Mouse (Mus musculus): ENCODE results near the gene Erbb2. TPM values are rescaled to one million over a fixed set of nuclear protein-coding genes. Genes with fewer than 3 reads are reported as not detected.
A peak's percentile ranks its signal among the peaks of the same experiment; 100 is the strongest.

Gene Erbb2
- polyA plus RNA-seq, 1 experiment: 12.4 TPM

DNA sequence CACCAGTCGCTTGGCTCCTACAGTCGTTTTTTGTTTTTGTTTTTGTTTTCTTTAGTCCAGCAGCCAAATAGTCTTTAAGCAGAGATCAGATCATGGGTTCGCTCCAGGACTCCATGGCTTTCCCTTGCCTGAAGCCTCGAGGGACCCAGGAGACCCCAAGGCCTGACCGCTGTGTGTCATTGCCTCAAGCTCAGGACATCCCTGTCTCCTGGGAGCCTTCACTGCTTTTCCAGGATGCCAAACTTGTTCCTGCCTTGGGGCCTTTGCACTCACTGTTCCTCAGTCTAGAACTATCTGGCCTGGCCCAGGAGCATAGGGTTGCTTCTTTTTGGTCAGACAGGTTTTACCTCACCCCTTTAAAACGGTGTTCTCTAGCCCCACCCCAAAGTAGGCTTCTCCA lies 5.6 kb upstream of the Erbb2 start:
- Histone ChIP-seq H3K4me3 (ENCODE audit: low read depth, low read length) (no peak overlapping the region), H3K9ac (ENCODE audit: low read depth, poor library complexity, severe bottlenecking) (no peak overlapping the region), H3K27me3 (ENCODE audit: control insufficient read depth, insufficient read depth, low read length, poor library complexity, severe bottlenecking) (no peaks in the 10 kb centered on the region), H3K9me3 (replicated peaks; ENCODE audit: control insufficient read depth, insufficient read depth, low read length, poor library complexity, severe bottlenecking) (no peaks in the 10 kb centered on the region), H3K27ac (ENCODE audit: insufficient read depth, low read length) (no peak overlapping the region), H3K36me3 (ENCODE audit: control insufficient read depth, insufficient read depth, low read length, poor library complexity, severe bottlenecking) (no peaks in the 10 kb centered on the region), H3K4me1 (ENCODE audit: control insufficient read depth, insufficient read depth, low read length) (peaks cover 5% of the 10 kb centered on the region)
- TF ChIP-seq POLR2A (IDR thresholded peaks at IDR 0.05; ENCODE audit: insufficient read depth, low read length) (no peak), CTCF (IDR thresholded peaks at IDR 0.05; ENCODE audit: low read depth, low read length) (no peak), EP300 (IDR thresholded peaks at IDR 0.05; ENCODE audit: insufficient read depth, low read depth, low read length) (no peak)

DNA sequence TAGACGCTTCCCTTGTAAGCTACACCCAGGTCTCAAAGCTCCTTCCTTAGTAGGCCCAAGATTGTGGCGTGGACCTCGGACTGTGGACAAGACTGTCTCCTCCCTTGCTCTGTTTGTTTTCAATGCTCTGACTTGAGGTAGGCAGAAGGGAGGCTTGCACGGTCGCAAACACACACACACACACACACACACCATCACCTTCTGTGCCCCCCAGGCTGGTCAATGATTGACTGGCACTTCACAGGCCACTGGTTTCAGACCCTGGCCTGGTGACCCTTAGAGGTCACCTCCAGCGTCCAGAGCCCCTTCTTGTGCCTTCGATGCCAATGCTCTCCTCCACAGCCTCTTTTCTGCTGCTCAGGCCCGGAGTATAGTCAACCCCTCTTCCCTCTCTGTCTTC lies 3.4 kb upstream of the Erbb2 start:
- Histone ChIP-seq H3K27ac (ENCODE audit: insufficient read depth, low read length) (no peak overlapping the region), H3K9me3 (replicated peaks; ENCODE audit: control insufficient read depth, insufficient read depth, low read length, poor library complexity, severe bottlenecking) (no peaks in the 10 kb centered on the region), H3K27me3 (ENCODE audit: control insufficient read depth, insufficient read depth, low read length, poor library complexity, severe bottlenecking) (no peaks in the 10 kb centered on the region), H3K36me3 (ENCODE audit: control insufficient read depth, insufficient read depth, low read length, poor library complexity, severe bottlenecking) (no peaks in the 10 kb centered on the region), H3K4me1 (ENCODE audit: control insufficient read depth, insufficient read depth, low read length) (peaks cover 8% of the 10 kb centered on the region), H3K4me3 (ENCODE audit: low read depth, low read length) (no peak overlapping the region), H3K9ac (ENCODE audit: low read depth, poor library complexity, severe bottlenecking) (peak overlapping the region; percentile 37)
- TF ChIP-seq CTCF (IDR thresholded peaks at IDR 0.05; ENCODE audit: low read depth, low read length) (no peak), EP300 (IDR thresholded peaks at IDR 0.05; ENCODE audit: insufficient read depth, low read depth, low read length) (no peak), POLR2A (IDR thresholded peaks at IDR 0.05; ENCODE audit: insufficient read depth, low read length) (no peak)

DNA sequence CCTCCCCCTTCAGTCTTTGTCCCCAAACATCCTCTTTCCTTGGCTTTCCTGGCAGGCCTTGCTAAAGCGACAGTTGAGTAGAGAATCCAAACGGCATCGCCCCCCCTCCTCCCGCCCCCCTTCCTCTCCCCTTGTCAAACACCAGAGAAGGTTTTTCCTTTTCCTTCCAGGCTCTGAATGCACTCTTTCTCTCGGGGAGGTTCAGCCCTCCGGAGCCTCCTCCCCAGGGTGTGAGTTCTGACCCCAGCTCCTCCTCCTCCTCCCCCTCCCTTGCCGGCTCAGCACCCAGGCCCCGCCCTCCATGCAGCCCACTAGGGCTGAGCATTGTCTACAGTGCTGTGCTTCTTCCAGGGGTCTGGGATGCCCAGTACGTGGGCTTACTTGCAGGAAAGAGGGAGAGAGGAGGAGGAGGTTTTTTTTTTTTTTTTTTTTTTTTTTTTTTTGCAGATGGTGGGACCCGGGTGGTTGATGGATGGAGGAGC lies 2.9 kb upstream of the Erbb2 start:
- H3K9ac ChIP-seq (ENCODE audit: low read depth, poor library complexity, severe bottlenecking): peak overlapping the region; percentile 37
- H3K9me3 ChIP-seq (replicated peaks; ENCODE audit: control insufficient read depth, insufficient read depth, low read length, poor library complexity, severe bottlenecking): no peaks in the 10 kb centered on the region
- TF ChIP-seq EP300 (IDR thresholded peaks at IDR 0.05; ENCODE audit: insufficient read depth, low read depth, low read length) (0 out of 2 replicates have a peak, but pooled peaks have one; percentile 6), POLR2A (IDR thresholded peaks at IDR 0.05; ENCODE audit: insufficient read depth, low read length) (no peak)

DNA sequence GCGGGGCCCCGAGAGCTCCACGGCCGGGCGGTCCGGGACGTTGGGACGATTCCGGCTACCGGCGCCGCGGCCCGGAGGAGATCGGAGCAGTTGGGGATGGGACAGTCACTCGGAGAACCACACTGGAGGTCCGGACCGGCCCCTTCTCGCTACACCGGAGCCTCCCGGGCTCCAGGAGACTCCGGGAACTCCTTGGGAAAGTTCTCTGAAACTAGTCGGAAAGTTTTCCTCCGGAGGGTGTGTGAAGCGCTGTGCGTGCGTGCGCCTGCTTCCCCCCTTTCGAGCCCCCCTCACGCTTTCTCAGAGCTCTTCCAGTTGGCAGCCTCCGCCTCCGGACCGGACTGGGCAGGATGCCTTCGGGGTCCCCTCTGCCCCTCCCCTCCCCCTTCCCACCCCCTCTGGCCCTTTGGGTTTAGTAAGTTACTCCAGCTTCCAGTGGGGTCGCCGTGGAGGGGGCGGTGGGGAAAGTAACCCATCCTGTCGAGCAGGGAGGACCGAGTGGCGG lies 579 bp downstream of the Erbb2 start:
- TF ChIP-seq EP300 (IDR thresholded peaks at IDR 0.05; ENCODE audit: insufficient read depth, low read depth, low read length) (no peak), CTCF (IDR thresholded peaks at IDR 0.05; ENCODE audit: low read depth, low read length) (no peak), POLR2A (IDR thresholded peaks at IDR 0.05; ENCODE audit: insufficient read depth, low read length) (no peak)
- no peaks in the 10 kb centered on the region for H3K36me3 ChIP-seq (ENCODE audit: control insufficient read depth, insufficient read depth, low read length, poor library complexity, severe bottlenecking)
- H3K9ac ChIP-seq (ENCODE audit: low read depth, poor library complexity, severe bottlenecking): peak overlapping the region; percentile 92
- H3K4me1 ChIP-seq (ENCODE audit: control insufficient read depth, insufficient read depth, low read length): peaks cover 10% of the 10 kb centered on the region
- no peaks in the 10 kb centered on the region for H3K9me3 ChIP-seq (replicated peaks; ENCODE audit: control insufficient read depth, insufficient read depth, low read length, poor library complexity, severe bottlenecking)
- H3K27me3 ChIP-seq (ENCODE audit: control insufficient read depth, insufficient read depth, low read length, poor library complexity, severe bottlenecking): no peaks in the 10 kb centered on the region
- H3K4me3 ChIP-seq (ENCODE audit: low read depth, low read length): peak overlapping the region; percentile 70
- H3K27ac ChIP-seq (ENCODE audit: insufficient read depth, low read length): no peak overlapping the region

More for the DNA sequence above, 2.9 kb upstream of the Erbb2 start:
- no peaks in the 10 kb centered on the region for H3K36me3 ChIP-seq (ENCODE audit: control insufficient read depth, insufficient read depth, low read length, poor library complexity, severe bottlenecking)
- H3K27ac ChIP-seq (ENCODE audit: insufficient read depth, low read length): no peak overlapping the region
- no peaks in the 10 kb centered on the region for H3K27me3 ChIP-seq (ENCODE audit: control insufficient read depth, insufficient read depth, low read length, poor library complexity, severe bottlenecking)
- peaks cover 8% of the 10 kb centered on the region for H3K4me1 ChIP-seq (ENCODE audit: control insufficient read depth, insufficient read depth, low read length)
- no peak overlapping the region for H3K4me3 ChIP-seq (ENCODE audit: low read depth, low read length)

DNA sequence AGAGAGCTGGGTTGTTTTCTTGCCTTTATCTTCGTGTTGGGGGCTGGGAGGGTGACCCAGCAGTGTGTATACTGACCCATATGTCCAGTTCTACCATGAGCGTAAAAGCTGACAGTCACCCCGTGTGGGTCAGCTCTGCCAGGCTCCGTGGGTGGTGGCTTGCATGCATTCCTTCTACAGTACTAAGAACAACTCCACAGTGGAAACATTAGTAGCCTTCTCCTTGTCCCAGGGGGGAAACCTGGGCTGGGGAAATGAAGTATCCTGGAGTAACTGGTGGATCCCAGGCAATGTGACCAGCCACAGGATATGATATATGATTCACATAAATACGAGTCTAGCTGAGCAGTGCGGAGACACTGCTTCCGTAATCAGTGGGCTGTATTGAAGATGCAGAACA lies 1.5 kb downstream of the Erbb2 start:
- no peaks in the 10 kb centered on the region for H3K27me3 ChIP-seq (ENCODE audit: control insufficient read depth, insufficient read depth, low read length, poor library complexity, severe bottlenecking)
- no peaks in the 10 kb centered on the region for H3K36me3 ChIP-seq (ENCODE audit: control insufficient read depth, insufficient read depth, low read length, poor library complexity, severe bottlenecking)
- no peak overlapping the region for H3K4me3 ChIP-seq (ENCODE audit: low read depth, low read length)
- H3K27ac ChIP-seq (ENCODE audit: insufficient read depth, low read length): no peak overlapping the region
- peak overlapping the region; percentile 92 for H3K9ac ChIP-seq (ENCODE audit: low read depth, poor library complexity, severe bottlenecking)
- H3K4me1 ChIP-seq (ENCODE audit: control insufficient read depth, insufficient read depth, low read length): peaks cover 10% of the 10 kb centered on the region
- no peaks in the 10 kb centered on the region for H3K9me3 ChIP-seq (replicated peaks; ENCODE audit: control insufficient read depth, insufficient read depth, low read length, poor library complexity, severe bottlenecking)
- no peak for TF ChIP-seq EP300 (IDR thresholded peaks at IDR 0.05; ENCODE audit: insufficient read depth, low read depth, low read length)
- no peak for TF ChIP-seq CTCF (IDR thresholded peaks at IDR 0.05; ENCODE audit: low read depth, low read length)
- TF ChIP-seq POLR2A (IDR thresholded peaks at IDR 0.05; ENCODE audit: insufficient read depth, low read length): no peak

DNA sequence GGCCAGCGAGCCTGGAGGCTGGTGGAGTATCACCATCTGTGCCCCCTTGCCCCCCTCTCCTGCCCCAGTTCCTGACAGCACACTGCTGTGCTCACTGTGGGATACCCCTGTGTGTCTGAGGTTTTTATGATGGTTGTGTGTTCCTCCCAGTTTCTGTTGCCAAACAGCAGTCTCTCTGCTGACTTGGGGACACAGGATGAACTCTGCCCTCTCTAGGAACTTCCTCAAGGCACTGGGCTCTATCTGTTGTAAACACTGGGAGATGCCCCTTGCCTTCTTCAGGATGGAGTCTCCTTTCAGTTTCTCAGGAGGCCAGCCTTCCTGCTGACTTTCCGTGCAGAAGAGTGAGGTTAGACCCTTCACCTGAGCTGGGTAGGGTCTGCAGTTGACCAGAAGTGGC lies 1.9 kb downstream of the Erbb2 start:
- H3K36me3 ChIP-seq (ENCODE audit: control insufficient read depth, insufficient read depth, low read length, poor library complexity, severe bottlenecking): no peaks in the 10 kb centered on the region
- H3K4me3 ChIP-seq (ENCODE audit: low read depth, low read length): no peak overlapping the region
- TF ChIP-seq CTCF (IDR thresholded peaks at IDR 0.05; ENCODE audit: low read depth, low read length) (no peak), POLR2A (IDR thresholded peaks at IDR 0.05; ENCODE audit: insufficient read depth, low read length) (no peak), EP300 (IDR thresholded peaks at IDR 0.05; ENCODE audit: insufficient read depth, low read depth, low read length) (no peak)
- H3K27ac ChIP-seq (ENCODE audit: insufficient read depth, low read length): no peak overlapping the region
- H3K9me3 ChIP-seq (replicated peaks; ENCODE audit: control insufficient read depth, insufficient read depth, low read length, poor library complexity, severe bottlenecking): no peaks in the 10 kb centered on the region
- no peaks in the 10 kb centered on the region for H3K27me3 ChIP-seq (ENCODE audit: control insufficient read depth, insufficient read depth, low read length, poor library complexity, severe bottlenecking)
- H3K4me1 ChIP-seq (ENCODE audit: control insufficient read depth, insufficient read depth, low read length): peaks cover 6% of the 10 kb centered on the region
- no peak overlapping the region for H3K9ac ChIP-seq (ENCODE audit: low read depth, poor library complexity, severe bottlenecking)

Measured in ES-Bruce4 (cell line).